Mouse (Mus musculus): ENCODE results near the gene 2210016L21Rik. TPM values are rescaled to one million over a fixed set of nuclear protein-coding genes. Genes with fewer than 3 reads are reported as not detected.

2210016L21Rik gene
- total RNA-seq, 1 experiment from 2014 or later: 15.8 TPM

DNA sequence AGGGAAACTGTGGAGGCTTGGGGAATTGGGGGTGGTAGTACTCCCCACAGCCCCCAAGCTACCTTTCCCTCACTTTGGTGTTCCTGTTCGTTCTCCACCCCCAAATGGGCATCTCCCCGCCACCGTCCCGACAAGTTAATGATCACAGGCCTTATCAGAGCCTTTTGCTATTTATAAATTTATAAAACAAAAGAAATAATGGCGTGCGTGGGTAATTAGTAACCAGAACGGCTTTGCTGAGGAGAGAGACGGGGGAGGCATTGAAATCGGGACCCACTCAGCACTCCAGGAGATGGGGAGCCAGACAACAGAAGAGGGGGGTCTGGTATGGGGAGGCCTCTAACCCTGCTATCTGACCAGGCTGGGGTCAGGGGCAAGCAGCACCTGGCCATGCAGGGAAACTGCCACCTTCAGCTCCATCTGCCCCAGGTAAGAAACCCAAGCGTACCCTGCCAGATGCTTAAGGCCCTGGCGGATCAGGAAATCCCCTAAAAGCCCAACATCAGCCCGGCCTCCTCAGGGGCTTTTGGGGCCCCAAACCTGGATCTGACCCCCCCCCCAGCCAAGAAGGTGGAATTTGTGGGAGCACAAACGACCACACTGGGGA, 27.8 kb downstream of the 2210016L21Rik start:
- no peak for ATAC-seq (ENCODE audit: extremely low read depth, insufficient number of reproducible peaks, low FRiP score, poor library complexity, severe bottlenecking)

DNA sequence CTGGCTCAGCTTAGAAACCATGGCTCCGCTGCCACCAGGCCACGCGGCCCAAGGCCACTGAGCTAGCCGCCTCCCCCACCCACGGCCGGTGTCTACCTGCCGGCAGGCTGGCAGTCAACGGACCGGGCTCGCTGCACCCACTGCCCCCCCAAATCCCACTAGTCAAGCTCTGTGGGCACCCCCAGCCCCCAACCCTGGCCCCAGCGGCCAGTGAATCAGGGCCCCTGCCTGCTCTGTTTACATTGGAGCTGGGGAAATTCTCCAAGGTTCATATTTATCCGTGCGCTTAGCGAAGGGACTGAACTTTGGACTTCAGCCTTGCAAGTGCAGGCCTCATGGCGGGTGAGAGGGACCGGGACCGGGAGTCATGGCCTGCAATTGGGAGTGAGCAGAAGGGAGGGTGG, 28.9 kb downstream of the 2210016L21Rik start, which contains the start of gene Hnf1a:
Gene Hnf1a, minus strand, starts transcription at position 271 of the 404 bp plus-strand sequence.
- ATAC-seq (ENCODE audit: extremely low read depth, insufficient number of reproducible peaks, low FRiP score, poor library complexity, severe bottlenecking): no peak

DNA sequence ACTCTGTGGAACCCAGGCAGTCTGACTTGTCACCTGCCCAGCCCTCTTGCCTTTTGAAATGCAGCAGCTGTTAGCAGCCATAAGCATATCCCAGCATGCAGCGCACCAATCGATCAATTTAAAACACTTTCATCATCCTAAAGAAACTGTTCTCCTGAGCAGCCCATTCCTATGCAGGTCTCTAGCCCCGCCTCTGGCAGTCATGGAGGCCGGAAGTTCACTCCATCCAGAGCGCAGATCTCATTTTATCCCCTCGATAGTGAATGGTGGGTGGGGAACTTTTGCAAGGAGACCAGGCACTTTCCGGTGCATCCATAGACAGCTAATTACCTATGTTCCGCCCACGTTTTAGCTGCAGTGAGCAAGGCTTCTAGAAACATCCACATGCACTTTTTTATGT, 30.2 kb downstream of the 2210016L21Rik start:
- no peak for ATAC-seq (ENCODE audit: extremely low read depth, insufficient number of reproducible peaks, low FRiP score, poor library complexity, severe bottlenecking)

DNA sequence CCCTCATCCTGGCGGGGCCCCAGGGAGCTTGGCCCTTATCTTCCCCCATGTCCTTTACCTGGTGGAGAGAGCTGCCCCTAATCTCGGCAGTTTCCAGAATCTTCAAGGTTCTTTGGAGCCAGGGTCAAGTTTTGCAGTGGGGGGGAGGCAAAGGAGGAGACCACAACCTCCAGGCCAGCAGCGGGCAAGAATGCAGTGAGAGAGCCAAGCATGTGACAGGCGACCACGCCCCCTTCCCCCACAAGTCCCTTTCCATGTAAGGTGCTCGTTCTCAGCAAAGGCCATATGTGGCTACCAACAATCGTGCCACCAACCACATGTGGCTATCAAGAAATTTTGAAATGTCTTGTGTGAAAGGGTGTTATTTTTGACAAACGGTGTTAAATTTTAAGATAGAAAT, 31.2 kb downstream of the 2210016L21Rik start:
- ATAC-seq (ENCODE audit: extremely low read depth, insufficient number of reproducible peaks, low FRiP score, poor library complexity, severe bottlenecking): no peak

DNA sequence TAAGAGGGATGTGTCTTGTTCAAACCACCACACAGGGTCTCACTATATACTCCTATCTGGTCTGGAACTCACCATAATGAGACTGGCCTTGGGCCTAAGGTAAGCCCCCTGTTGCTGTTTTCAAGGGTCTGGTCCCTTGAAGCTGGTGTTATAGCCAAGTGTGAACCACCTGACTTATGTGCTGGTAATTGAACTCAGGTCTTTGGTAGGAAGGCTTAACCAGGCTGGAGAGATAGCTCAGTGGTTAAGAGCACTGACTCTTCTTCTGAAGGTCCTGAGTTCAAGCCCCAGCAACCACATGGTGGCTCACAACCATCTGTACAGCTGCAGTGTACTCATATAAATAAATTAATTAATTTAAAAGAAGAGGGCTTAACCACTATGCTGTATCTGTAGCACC, 35.0 kb downstream of the 2210016L21Rik start:
- no peak for ATAC-seq (ENCODE audit: extremely low read depth, insufficient number of reproducible peaks, low FRiP score, poor library complexity, severe bottlenecking)

DNA sequence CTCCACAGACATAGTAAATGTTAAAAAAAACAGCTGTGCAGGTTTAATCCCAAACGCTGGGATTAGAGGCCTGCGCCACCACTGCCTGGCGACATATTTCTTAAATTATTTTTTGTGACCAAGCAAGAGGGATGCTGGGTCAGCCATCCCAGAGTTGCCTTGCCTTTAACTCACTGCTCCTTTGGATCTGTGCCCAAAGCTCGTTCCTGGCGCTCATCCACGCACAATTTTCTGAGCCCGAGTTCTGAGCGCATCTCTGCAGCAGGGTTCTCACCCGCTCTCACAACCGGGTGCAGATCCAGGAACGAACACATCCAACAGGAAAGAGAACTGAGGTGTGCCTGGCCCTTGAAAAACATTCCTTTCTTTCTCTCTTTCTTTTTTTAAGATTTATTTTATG, 36.5 kb downstream of the 2210016L21Rik start:
- no peak for ATAC-seq (ENCODE audit: extremely low read depth, insufficient number of reproducible peaks, low FRiP score, poor library complexity, severe bottlenecking)

DNA sequence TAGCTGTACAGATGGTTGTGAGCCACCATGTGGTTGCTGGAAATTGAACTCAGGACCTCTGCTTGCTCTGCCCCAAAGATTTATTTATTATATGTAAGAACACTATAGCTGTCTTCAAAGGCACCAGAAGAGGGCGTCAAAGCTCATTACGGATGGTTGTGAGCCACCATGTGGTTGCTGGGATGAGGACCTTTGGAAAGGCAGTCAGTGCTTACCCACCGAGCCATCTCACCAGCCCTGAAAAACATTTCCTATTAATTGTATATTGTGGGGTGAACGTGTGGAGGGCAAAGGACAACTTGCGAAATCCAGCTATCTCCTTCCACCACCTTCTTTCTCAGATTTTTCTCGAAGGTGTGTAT, 36.9 kb downstream of the 2210016L21Rik start:
- no peak for ATAC-seq (ENCODE audit: extremely low read depth, insufficient number of reproducible peaks, low FRiP score, poor library complexity, severe bottlenecking)

DNA sequence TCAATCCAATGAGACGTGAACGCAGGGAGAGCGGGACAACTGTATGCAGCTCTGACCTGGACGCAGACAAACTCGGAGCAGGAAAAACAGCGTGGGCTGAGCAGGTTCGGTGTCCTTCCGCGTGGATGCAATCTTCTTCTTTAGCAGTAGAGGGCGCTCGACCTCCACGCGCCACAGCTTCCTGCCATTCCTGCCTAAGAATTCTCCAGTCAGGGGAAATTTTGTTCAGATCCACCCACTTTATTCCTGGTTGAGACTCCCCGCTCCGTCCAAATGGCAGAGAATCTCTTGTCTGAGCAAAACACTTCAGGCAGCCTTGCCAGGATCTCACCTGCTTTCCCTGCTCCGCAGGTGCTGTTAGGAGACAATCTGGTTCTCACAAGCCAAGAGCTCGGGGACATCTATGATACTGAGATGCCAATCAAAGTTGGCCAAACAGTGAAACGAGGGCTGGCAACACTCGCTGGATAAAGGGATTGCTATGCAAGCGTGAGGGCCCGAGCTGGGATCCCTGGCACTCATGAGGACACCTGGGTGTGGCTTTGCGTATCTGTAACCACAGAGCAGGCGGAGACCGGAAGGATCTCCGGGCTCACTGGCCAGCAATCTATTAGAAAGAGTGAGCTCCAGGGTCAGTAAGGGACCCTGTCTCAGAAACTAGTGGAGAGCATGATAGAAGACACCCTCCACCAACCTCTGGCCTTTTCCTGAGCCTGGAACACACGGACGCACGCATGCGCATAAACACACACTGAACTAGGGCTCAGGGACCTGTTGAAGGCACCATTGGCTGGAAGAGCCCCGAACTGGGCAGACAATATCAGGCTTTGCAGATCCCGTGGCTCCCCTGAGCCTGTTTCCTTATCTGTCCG, 37.5 kb downstream of the 2210016L21Rik start:
- ATAC-seq (ENCODE audit: extremely low read depth, insufficient number of reproducible peaks, low FRiP score, poor library complexity, severe bottlenecking): peak; percentile 69

DNA sequence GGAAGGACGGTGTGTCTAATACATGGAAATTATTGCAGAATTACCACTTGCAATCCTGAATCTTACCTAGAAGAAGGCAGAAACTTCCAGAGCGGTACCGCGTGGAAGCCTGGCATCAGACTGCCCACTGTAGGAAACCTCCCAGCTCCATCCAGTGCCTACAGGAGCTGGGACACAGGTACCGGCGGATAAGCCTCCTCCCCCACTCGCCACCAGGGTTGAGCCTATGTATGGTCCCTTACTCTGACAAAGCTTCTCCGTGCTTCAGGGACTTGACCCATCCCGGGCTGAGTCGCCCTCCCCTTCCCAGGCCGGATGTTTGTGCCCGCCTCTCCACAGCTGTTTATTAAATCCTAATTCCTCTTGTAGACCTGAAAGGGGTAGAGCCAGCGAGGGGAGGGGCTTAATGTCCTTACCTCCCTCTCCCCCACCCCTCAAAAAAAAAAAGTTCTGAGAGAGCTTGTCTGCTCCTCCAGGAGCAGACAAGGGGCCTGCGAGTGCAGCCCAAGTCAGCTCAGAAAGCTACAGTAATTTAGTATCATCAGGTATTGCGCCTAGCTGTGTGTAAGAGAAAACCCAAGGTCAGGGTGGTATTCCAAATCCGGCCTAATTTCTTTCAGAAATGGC, 38.3 kb downstream of the 2210016L21Rik start:
- no peak for ATAC-seq (ENCODE audit: extremely low read depth, insufficient number of reproducible peaks, low FRiP score, poor library complexity, severe bottlenecking)

DNA sequence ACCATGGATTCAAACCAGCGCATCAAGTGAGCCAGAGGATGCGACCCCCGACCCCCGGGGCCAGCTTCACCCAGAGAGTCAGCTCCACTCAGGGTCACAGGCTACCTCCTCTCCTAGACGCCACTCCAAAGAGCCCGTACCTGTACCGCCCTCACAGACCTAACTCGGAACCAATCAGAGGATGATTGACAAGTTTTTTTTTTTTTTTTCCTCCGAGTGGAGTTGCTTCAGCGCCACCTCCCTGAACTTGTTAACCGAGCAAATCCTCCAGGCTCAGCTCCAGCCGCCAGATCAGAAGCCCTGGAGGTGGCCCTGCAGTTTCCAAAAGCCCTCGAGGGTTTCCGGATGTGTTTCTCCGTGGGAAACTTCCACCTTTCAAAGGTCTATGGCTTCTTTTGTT, 40.0 kb downstream of the 2210016L21Rik start:
- no peak for ATAC-seq (ENCODE audit: extremely low read depth, insufficient number of reproducible peaks, low FRiP score, poor library complexity, severe bottlenecking)

DNA sequence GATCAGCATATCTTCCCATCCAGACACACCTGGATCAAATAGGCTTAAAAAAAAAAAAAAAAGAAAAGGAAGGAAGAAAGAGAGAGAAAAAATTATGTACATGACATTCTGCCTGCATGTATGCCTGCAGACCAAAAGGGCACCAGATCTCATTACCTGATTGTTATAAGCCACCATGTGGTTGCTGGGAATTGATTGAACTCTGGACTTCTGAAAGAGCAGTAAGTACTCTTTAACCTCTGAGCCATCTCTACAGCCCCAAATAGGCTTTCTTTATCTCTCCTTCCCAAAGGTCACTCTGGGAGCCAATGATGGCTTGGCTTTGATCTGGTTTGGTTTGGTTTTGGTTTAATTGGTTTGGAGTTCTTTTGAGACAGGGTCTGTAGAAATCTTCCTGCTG, 43.1 kb downstream of the 2210016L21Rik start:
- ATAC-seq (ENCODE audit: extremely low read depth, insufficient number of reproducible peaks, low FRiP score, poor library complexity, severe bottlenecking): no peak

DNA sequence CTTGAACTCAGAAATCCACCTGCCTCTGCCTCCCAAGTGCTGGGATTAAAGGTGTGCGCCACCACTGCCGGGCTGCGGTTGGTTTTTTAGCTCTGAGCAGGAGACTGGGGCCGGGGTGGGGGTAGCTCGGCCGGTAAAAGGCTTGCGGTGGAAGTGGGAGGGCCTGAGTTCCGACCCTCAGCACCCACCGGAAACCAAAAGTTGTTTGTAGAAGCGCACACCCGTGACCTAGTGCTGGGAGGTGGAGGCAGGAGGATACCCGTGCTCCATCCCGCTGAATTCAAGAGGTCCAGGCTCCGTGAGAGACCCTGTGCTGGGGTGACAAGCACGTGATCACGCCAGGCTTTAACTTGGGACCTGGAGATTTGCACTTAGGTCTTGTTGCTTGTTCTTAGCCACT, 54.5 kb downstream of the 2210016L21Rik start:
- no peak for ATAC-seq (ENCODE audit: extremely low read depth, insufficient number of reproducible peaks, low FRiP score, poor library complexity, severe bottlenecking)

DNA sequence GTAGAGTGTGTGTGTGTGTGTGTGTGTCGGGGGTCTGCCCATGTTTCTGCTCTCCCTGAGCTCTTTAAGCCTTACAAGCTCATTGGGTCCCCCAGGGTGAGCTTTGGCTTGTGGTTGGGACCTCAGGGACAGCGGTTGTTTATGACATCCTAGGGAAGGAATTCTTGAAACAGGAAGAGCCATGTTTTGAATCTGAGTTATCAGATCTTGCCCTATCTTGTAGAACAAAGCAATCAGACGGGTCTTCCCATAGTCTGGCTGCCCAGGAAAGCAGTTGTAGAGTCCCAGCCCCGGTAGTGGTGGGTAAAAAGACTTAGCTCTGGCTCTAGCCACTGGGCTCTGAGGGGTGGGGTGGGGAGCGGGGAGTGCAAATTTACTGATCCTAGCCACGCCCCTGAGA, 55.4 kb downstream of the 2210016L21Rik start:
- ATAC-seq (ENCODE audit: extremely low read depth, insufficient number of reproducible peaks, low FRiP score, poor library complexity, severe bottlenecking): no peak

Other genes with a start within 250 kb of the 2210016L21Rik start
- gene Tchp, start 234.4 kb upstream of the 2210016L21Rik start, total RNA-seq (2017): 17.9 and 20.9 TPM in 2 replicates
- gene Ankrd13a, start 167.5 kb upstream of the 2210016L21Rik start, total RNA-seq (2017): 309 and 325 TPM in 2 replicates
- 214 and 229 TPM in 2 replicates for gene Git2, start 166.6 kb upstream of the 2210016L21Rik start, total RNA-seq (2017)
- gene 1500011B03Rik, start 118.7 kb upstream of the 2210016L21Rik start, total RNA-seq (2017): 29.0 and 41.8 TPM in 2 replicates
- 1.1 and 3.1 TPM in 2 replicates for gene 4930519G04Rik, start 88.5 kb upstream of the 2210016L21Rik start, total RNA-seq (2017)
- gene Gm9936, start 83.5 kb upstream of the 2210016L21Rik start, total RNA-seq (2017): 0.23 TPM in 1 of 2 replicates, not detected in the other
- gene Oasl2, start 45.2 kb upstream of the 2210016L21Rik start, total RNA-seq (2017): 336 and 355 TPM in 2 replicates
- 37.8 and 41.7 TPM in 2 replicates for gene Oasl1, start 18.9 kb upstream of the 2210016L21Rik start, total RNA-seq (2017)
- 0.12 TPM in 1 of 2 replicates, not detected in the other for gene Hnf1a, start 28.9 kb downstream of the 2210016L21Rik start, total RNA-seq (2017)
- 31.2 and 34.7 TPM in 2 replicates for gene Sppl3, start 69.0 kb downstream of the 2210016L21Rik start, total RNA-seq (2017)
- 1.4 TPM in 1 of 2 replicates, not detected in the other for gene Gm10401, start 156.1 kb downstream of the 2210016L21Rik start, total RNA-seq (2017)
- 7.1 and 10.5 TPM in 2 replicates for gene Acads, start 177.2 kb downstream of the 2210016L21Rik start, total RNA-seq (2017)
- 20.7 and 22.1 TPM in 2 replicates for gene Unc119b, start 192.8 kb downstream of the 2210016L21Rik start, total RNA-seq (2017)
- 69.5 and 71.7 TPM in 2 replicates for gene Mlec, start 216.0 kb downstream of the 2210016L21Rik start, total RNA-seq (2017)